Mouse (Mus musculus) limb, embryonic 12.5 days (tissue): ENCODE results near the gene Il2rb. TPM values are rescaled to one million over a fixed set of nuclear protein-coding genes. Genes with fewer than 3 reads are reported as not detected.

Experiments
- ATAC-seq: fragments of 200-750 bp; cut with Nextera tagmentation; 2 replicates; pipeline ENCODE4 v1.8.0; 2017; ENCODE audit warnings: low read depth, moderate TSS enrichment; ENCODE audit not compliant: insufficient number of reproducible peaks, insufficient read depth, low FRiP score, low TSS enrichment
- H3K27ac ChIP-seq: fragments of 300-500 bp; sonication (generic); 2 replicates; pipeline ENCODE4 v1.5.1; 2016; ENCODE audit warnings: mild to moderate bottlenecking, moderate library complexity
- H3K27me3 ChIP-seq: fragments of 300-500 bp; sonication (generic); 2 replicates; pipeline ENCODE4 v1.6.1; 2016; ENCODE audit warnings: mild to moderate bottlenecking, moderate library complexity
- H3K36me3 ChIP-seq: fragments of 300-500 bp; sonication (generic); 2 replicates; pipeline ENCODE4 v1.6.1; 2016; ENCODE audit warnings: mild to moderate bottlenecking, moderate library complexity
- H3K4me1 ChIP-seq: fragments of 300-500 bp; sonication (generic); replicated peaks from 2 replicates; pipeline ENCODE4 v1.6.1; 2016
- H3K4me2 ChIP-seq: fragments of 300-500 bp; sonication (generic); 2 replicates; pipeline ENCODE4 v1.6.1; 2016; ENCODE audit warnings: mild to moderate bottlenecking, moderate library complexity
- H3K4me3 ChIP-seq: fragments of 300-500 bp; sonication (generic); replicated peaks from 2 replicates; pipeline ENCODE4 v1.5.1; 2016; ENCODE audit warnings: mild to moderate bottlenecking
- H3K9ac ChIP-seq: fragments of 300-500 bp; sonication (generic); replicated peaks from 2 replicates; pipeline ENCODE4 v1.6.1; 2016; ENCODE audit warnings: mild to moderate bottlenecking, moderate library complexity
- H3K9me3 ChIP-seq: fragments of 300-500 bp; sonication (generic); 2 replicates; pipeline ENCODE4 v1.6.1; 2016; ENCODE audit warnings: mild to moderate bottlenecking, moderate library complexity
- whole genome bisulfite sequencing: fragments of 180-500 bp; shearing (Covaris S2); methylation state at CpG from one replicate; pipeline ENCODE4 v1.1.7; 2016; 5-methylcytosine and 5-hydroxymethylcytosine counted together
- polyA plus RNA-seq: library from polyadenylated mRNA; unstranded; fragments of >200 nt; fragmentation: Nextera tagmentation; extraction: Ambion mirVana; gene quantifications from 2 replicates; pipeline ENCODE4 v1.2.1, GENCODE M21; 2016

The Il2rb gene
- polyA plus RNA-seq, 1 experiment from 2014 or later = 0.05 TPM

DNA sequence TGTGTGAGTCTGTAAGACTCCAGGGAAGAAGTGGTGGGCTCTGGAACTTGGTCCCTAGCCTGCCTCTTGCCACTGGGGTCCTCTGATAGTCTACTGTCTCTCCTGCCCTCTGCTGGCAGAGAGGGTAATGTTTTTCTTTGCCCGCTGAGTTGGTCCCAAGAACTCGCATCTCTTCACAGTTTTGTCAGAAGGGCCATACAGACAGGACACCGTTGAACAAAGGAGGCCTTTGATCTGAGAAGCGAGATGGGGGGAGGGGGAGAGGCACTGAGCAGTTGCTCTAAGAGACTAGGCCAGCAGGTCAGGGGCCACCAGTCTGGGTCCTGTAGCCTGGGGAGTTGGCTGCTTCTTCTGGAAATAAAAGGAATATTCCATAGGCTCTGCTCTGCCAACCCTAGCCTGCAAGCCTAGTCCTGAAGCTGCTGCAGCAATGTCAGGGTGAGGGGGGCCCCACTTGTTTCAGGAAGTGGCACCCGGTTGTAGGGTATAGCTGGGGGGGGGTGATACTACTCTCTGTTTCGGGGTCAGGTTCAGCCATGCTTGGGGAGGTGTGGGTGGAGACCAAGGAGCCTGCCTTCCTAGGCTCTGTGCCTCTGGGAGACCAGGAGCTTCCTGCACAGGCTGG, 60.1 kb downstream of the Il2rb start:
- ATAC-seq = no peak
- H3K27ac ChIP-seq = no peak overlapping the region
- WGBS = 38% methylated on average over 6 of the region's 6 CpGs
- no peak overlapping the region for H3K9ac ChIP-seq
- peaks cover 22% of the 10 kb centered on the region for H3K4me1 ChIP-seq
- H3K9me3 ChIP-seq = no peaks in the 10 kb centered on the region
- H3K27me3 ChIP-seq = peaks cover 30% of the 10 kb centered on the region
- peaks cover 60% of the 10 kb centered on the region for H3K36me3 ChIP-seq
- no peak overlapping the region for H3K4me3 ChIP-seq
- H3K4me2 ChIP-seq = no peak overlapping the region

DNA sequence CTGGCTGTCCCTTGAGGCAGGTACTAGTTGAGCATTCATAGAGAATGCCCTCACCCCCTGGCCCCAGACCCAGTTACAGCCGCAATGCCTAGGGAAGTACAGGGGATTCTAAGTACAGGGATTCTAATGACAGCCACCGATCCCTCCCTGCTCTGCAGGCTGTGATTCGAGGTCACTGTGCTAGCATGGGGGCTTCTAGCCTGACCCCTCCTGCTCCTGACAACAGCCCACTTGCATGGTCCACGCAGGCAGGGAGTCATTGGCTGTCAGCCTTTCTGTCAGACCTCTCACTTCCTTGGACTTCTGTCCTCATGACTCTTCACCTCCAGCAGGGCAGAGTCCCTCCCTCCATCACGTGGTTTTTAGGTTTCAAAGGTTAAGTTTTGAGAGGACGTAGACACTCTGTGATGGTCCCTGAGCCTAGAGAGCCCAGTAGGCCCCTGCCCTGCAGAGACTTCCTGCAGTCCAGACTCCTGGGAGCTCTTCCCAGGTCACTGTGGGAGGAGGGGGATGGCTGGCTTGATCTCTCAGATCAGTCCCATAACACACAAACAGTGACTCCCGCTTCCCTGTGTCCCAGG, 63.4 kb downstream of the Il2rb start:
- no peak overlapping the region for H3K27ac ChIP-seq
- H3K9ac ChIP-seq = no peak overlapping the region
- no peak overlapping the region for H3K4me2 ChIP-seq
- no peak for ATAC-seq
- H3K4me3 ChIP-seq = no peak overlapping the region
- H3K9me3 ChIP-seq = no peaks in the 10 kb centered on the region
- 82% methylated on average over 7 of the region's 7 CpGs for WGBS
- H3K27me3 ChIP-seq = peaks cover 26% of the 10 kb centered on the region
- H3K4me1 ChIP-seq = peaks cover 24% of the 10 kb centered on the region
- H3K36me3 ChIP-seq = peaks cover 60% of the 10 kb centered on the region

DNA sequence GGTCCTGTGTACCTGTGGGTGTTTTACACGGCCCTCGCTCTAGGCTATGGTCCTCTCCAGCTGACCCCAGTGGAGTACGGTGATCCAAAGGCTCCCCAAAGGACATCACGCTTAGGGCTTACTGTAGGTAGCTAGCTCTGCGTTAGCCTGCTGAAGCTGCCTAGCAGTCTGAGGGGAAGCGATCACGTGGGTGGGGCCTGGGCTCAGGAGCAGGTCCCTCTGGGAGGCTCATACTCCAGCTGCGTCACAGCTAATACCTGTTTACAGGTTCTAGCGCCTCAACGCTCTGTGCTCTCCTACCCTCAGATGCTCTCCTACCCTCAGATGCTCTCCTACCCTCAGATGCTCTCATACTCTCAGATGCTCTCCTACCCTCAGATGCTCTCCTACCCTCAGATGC, 64.2 kb downstream of the Il2rb start:
- Histone ChIP-seq H3K4me3 (no peak overlapping the region), H3K9me3 (no peaks in the 10 kb centered on the region), H3K27ac (no peak overlapping the region), H3K27me3 (peaks cover 22% of the 10 kb centered on the region), H3K9ac (no peak overlapping the region; the same call in 1 of the 2 replicates), H3K36me3 (peaks cover 55% of the 10 kb centered on the region), H3K4me2 (no peak overlapping the region), H3K4me1 (peaks cover 20% of the 10 kb centered on the region)
- ATAC-seq = no peak
- 81% methylated on average over 10 of the region's 10 CpGs for WGBS

DNA sequence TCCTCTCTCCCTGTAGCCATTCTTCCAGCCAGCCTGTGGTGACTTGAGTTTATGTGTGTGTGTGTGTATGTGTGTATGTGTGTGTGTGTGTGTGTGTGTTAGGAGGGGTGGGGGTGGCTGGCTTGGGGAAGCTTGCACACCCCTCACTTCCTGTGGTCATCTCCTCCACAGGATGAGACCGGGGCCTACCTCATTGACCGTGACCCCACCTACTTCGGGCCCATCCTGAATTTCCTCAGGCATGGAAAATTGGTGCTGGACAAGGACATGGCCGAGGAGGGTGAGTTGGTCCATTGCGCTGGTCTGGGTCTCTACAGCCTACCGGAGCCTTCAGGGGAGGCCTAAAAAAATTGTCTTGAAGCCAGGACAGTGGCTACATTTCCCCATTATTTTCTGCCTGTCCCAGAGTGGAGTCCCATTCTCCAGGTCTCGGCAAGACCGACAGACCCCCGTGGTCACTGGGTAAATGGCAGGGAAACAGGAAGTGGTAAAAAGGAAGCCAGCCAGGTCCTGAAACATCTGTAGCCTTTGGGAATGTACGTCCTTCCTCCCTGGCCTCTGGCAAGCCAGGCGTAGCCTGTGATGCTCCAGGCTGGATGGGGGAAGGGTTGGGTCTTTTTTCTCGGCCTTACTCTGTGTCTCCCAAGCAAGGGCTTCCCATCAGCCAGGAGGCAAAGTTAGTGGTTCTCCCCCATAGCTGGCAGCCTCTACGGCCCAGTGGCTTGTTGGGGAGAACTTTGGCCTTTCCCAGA, 65.0 kb downstream of the Il2rb start:
- H3K4me2 ChIP-seq = peak overlapping the region; percentile 85
- H3K27me3 ChIP-seq = peaks cover 17% of the 10 kb centered on the region
- WGBS = 73% methylated on average over 13 of the region's 13 CpGs
- H3K9ac ChIP-seq = no peak overlapping the region
- no peaks in the 10 kb centered on the region for H3K9me3 ChIP-seq
- no peak for ATAC-seq
- peak overlapping the region; percentile 65; the same call in 1 of the 2 replicates for H3K4me3 ChIP-seq
- 0 out of 2 replicates have a peak overlapping the region, but pooled peaks have one; percentile 35 for H3K27ac ChIP-seq
- peaks cover 20% of the 10 kb centered on the region for H3K4me1 ChIP-seq
- H3K36me3 ChIP-seq = peaks cover 46% of the 10 kb centered on the region

Other genes starting within 250 kb of the Il2rb start
- gene Csf2rb2, start 189.6 kb downstream of the Il2rb start, polyA plus RNA-seq = 0.10 and 0.31 TPM in 2 replicates
- 0.64 and 1.2 TPM in 2 replicates for gene Csf2rb, start 169.5 kb downstream of the Il2rb start, polyA plus RNA-seq
- not detected in 2 replicates for gene Tex33, start 99.4 kb downstream of the Il2rb start, polyA plus RNA-seq
- gene Tst, start 89.4 kb downstream of the Il2rb start, polyA plus RNA-seq = 6.3 and 6.7 TPM in 2 replicates
- gene Mpst, start 88.9 kb downstream of the Il2rb start, polyA plus RNA-seq = 2.1 and 3.0 TPM in 2 replicates
- gene Kctd17, start 66.7 kb downstream of the Il2rb start, polyA plus RNA-seq = 40.3 and 49.8 TPM in 2 replicates
- gene Tmprss6, start 26.6 kb downstream of the Il2rb start, polyA plus RNA-seq = 0.10 TPM in 1 of 2 replicates, not detected in the other
- 14.8 and 20.0 TPM in 2 replicates for gene C1qtnf6, start 36.1 kb upstream of the Il2rb start, polyA plus RNA-seq
- 0.05 TPM in 1 of 2 replicates, not detected in the other for gene Sstr3, start 49.4 kb upstream of the Il2rb start, polyA plus RNA-seq
- gene Rac2, start 77.5 kb upstream of the Il2rb start, polyA plus RNA-seq = 5.1 and 6.0 TPM in 2 replicates
- 5.1 TPM in 2 replicates for gene Cyth4, start 101.8 kb upstream of the Il2rb start, polyA plus RNA-seq
- 0.03 and 0.27 TPM in 2 replicates for gene Elfn2, start 223.5 kb upstream of the Il2rb start, polyA plus RNA-seq